Comparison of ENCODE assay signal across 8 mouse cellular contexts in the genomic region with DNA sequence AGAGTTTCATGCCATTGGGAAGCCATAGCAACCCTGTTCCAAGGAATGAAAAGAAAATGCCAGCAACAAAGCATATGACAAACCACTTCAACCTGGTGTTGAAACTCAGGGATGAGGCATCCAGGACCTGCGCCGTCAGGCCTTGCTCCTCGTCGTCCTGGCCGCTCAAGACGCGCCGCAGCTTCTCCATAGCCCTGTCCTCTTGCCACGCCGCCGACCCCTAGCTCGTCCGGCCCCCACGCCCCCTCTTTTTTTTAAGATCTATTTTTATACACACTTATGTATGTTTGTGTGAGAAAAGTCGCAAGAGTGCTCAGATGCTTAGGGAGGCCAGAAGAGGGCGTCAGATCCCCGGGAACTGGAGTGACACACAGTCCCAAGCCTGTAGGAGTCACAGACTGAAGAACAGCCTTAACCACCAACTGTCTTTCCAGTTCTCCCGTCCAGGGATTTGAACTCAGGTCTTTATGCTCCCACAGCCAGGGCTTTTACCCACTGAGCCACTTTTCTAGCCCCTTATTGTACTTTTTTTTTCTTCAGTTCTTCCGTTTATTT. TPM values are rescaled to one million over a fixed set of nuclear protein-coding genes. Genes with fewer than 3 reads are reported as not detected.
DNase-seq lines count a peak whose midpoint lies in the region; ATAC-seq and TF ChIP-seq lines count a peak whose summit lies in the region.
"Not testable (repeated sequence)": the region's sequence is repeated elsewhere in the genome, so short reads cannot be mapped to it uniquely, and the experiment has no call there.

A gene (minus strand): TSS at position 217 of the 555 bp plus-strand sequence.

- H3K27me3 ChIP-seq in heart, embryonic 10.5 days (ENCODE audit: insufficient read depth, poor library complexity, severe bottlenecking); intestine, embryonic 16.5 days (replicated peaks; ENCODE audit: control insufficient read depth, insufficient read depth, low read length): not testable (repeated sequence)
- H3K27me3 ChIP-seq in liver, adult 2 months (ENCODE audit: control insufficient read depth, insufficient read depth, low read length): peaks cover 11% of the 10 kb centered on the region

- not testable (repeated sequence) for H3K36me3 ChIP-seq in heart, embryonic 10.5 days; intestine, embryonic 16.5 days (ENCODE audit: control insufficient read depth, insufficient read depth, low read length); liver, adult 2 months (ENCODE audit: control insufficient read depth, insufficient read depth, low read length)

- H3K4me1 ChIP-seq in heart, embryonic 10.5 days: peaks cover 21% of the 10 kb centered on the region
- not testable (repeated sequence) for H3K4me1 ChIP-seq in intestine, embryonic 16.5 days (ENCODE audit: control insufficient read depth, insufficient read depth, low read length); liver, adult 2 months (ENCODE audit: control insufficient read depth, insufficient read depth, low read length)

- H3K9ac ChIP-seq in intestine, embryonic 16.5 days (ENCODE audit: low read depth, low read length): 0 out of 2 replicates have a peak within 1 kb of the TSS, but pooled peaks have one; percentile 19
- H3K9ac ChIP-seq in liver, adult 2 months (ENCODE audit: low read depth, low read length): not testable (repeated sequence)

- not testable (repeated sequence) for TF ChIP-seq POLR2A in liver, adult 2 months (IDR thresholded peaks at IDR 0.05; ENCODE audit: extremely low read depth, insufficient read depth, low read length)

- H3K27ac ChIP-seq in heart, embryonic 10.5 days; intestine, embryonic 16.5 days (ENCODE audit: low read length); liver, adult 2 months (replicated peaks; ENCODE audit: insufficient read depth, low read depth, low read length): not testable (repeated sequence)

- H3K79me2 ChIP-seq in liver, adult 2 months (ENCODE audit: control insufficient read depth, insufficient read depth, low read length): not testable (repeated sequence)

- TF ChIP-seq CTCF in liver, adult 2 months (IDR thresholded peaks at IDR 0.05; ENCODE audit: low read depth, low read length): peak; percentile 93

- DNase-seq in CD8-positive naive resting alpha-beta T cell, adult 2 months (ENCODE audit: low read depth in 2 of 2, low spot score in 2 of 2): peak; percentile 53 to 71
- DNase-seq in adrenal gland, postnatal 25 days: peak; percentile 66
- DNase-seq in embryo, embryonic 10.5 days (ENCODE audit: low spot score): peak; percentile 74
- DNase-seq in heart, embryonic 10.5 days (ENCODE audit: low spot score): not testable (repeated sequence)
- peak; percentile 51 for DNase-seq in liver, adult 2 months (ENCODE audit: extremely low read depth, low read depth, low spot score)
- DNase-seq in thymus, postnatal 0 days (ENCODE audit: low spot score): peak; percentile 54

- not testable (repeated sequence) for ATAC-seq in intestine, embryonic 16.5 days
- peak; percentile 63; the same call in 1 of the 2 replicates for ATAC-seq in neutrophil, adult 5-6 weeks (ENCODE audit: extremely low read depth, insufficient number of reproducible peaks, low FRiP score, poor library complexity, severe bottlenecking)

- peak within 1 kb of the TSS; percentile 37; the same call in 1 of the 2 replicates for H3K4me3 ChIP-seq in heart, embryonic 10.5 days
- not testable (repeated sequence) for H3K4me3 ChIP-seq in intestine, embryonic 16.5 days (ENCODE audit: low read length); liver, adult 2 months (ENCODE audit: insufficient read depth, low read depth, low read length)

- not testable (repeated sequence) for H3K9me3 ChIP-seq in heart, embryonic 10.5 days; intestine, embryonic 16.5 days (ENCODE audit: control insufficient read depth, low read length)

- not testable (repeated sequence) for H3K4me2 ChIP-seq in intestine, embryonic 16.5 days (ENCODE audit: low read depth, low read length)

- WGBS in heart, embryonic 10.5 days: 33% methylated on average over 19 of the region's 19 CpGs
- WGBS in intestine, embryonic 16.5 days: 33% methylated on average over 19 of the region's 19 CpGs
- WGBS in liver, adult 2 months: 44% methylated on average over 19 of the region's 19 CpGs

RNA-seq across cellular contexts. Expression of the gene that starts here (rescaled TPM):
- total RNA-seq in adrenal gland, postnatal 25 days (2021): 1.3 and 4.8 TPM in 2 replicates
- 4.3 and 4.5 TPM in 2 replicates for polyA plus RNA-seq in heart, embryonic 10.5 days (2016; fragmentation: Nextera tagmentation; extraction: Ambion mirVana)
- polyA plus RNA-seq in intestine, embryonic 16.5 days (2015; fragmentation: Nextera tagmentation; extraction: Ambion mirVana): 5.5 and 5.8 TPM in 2 replicates
- 2.3 and 3.5 TPM in 2 replicates for total RNA-seq in liver, adult 2 months (2014; rRNA removed)
- 6.2 and 7.0 TPM in 2 replicates for polyA plus RNA-seq in liver, adult 2 months (2012; rRNA removed)
- total RNA-seq in neutrophil, adult 5-6 weeks (2017): 10.7 and 11.8 TPM in 2 replicates
- polyA plus RNA-seq in thymus, postnatal 0 days (2015; fragmentation: Nextera tagmentation; extraction: Ambion mirVana): 9.7 and 9.8 TPM in 2 replicates
